Mouse (Mus musculus): ENCODE data around the gene Lrrc56.

Lrrc56 gene

DNA sequence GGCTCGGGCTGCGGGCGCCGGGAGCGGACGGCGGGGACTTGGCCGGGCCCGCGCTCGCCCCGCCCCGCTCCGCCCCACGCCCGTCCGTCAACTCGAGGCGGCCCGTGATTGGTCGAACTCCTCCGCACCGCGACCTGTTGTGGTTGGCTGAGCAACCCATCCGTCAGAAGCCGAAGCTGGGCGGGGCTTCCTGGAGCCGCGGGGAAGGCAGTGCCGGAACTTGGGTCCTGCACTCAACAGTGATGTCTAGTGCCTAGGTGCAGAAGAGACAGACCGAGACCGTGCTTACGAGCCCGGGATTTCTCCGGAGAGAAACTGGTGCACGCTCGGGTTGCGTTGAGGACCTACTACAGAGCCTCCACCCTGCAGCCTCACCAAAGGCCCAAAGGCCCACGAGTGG is at the start of gene Lrrc56, which contains the start of gene Hras:
TSS of gene Lrrc56 (plus strand) at position 210 of the 400 bp plus-strand sequence.
TSS of gene Hras (minus strand) at position 58 of the 400 bp plus-strand sequence.
- under 1% methylated on average over 39 of the region's 39 CpGs for WGBS

DNA sequence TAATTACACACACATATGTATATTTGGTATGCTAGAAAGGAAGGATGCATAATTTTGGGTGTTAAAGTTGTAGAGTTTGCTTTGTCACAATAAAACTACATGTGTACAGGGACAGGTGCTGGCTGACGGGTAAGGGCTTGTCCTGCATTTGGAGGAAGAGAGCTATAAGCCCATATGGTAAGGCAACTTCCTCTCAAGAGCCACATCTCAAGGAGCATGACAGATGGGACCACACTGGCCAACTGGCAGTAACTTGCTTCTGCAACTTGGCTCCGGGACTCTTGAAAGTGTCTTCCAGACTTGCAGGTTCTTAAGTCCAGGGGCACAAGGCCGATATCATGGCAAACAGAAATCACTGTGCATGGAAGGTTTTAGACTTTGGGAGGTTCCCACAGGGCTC is 49.3 kb upstream of the Lrrc56 start:
- WGBS, result 63% methylated on average over 3 of the region's 3 CpGs

DNA sequence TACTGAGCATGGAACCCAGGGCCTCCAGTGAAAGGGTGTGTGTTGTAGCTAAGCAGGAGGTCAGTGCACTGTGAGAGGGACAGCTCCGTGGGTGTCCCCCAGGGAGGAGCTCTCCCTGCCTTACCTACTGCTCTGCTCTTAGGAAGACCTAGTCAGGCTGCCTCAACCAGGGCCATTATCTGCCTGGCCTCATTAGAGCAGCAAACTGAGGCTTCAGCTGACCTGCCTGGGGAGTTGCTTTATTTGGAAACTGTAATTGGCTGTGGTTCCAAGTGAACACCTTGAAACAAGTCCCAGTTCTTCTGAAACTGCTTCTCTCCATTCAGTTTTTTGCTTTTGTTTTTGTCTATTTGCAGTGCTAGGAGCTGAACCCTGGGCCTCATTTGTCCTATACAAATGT is 48.6 kb upstream of the Lrrc56 start:
- WGBS, result 74% methylated on average over 1 of the region's 1 CpGs

DNA sequence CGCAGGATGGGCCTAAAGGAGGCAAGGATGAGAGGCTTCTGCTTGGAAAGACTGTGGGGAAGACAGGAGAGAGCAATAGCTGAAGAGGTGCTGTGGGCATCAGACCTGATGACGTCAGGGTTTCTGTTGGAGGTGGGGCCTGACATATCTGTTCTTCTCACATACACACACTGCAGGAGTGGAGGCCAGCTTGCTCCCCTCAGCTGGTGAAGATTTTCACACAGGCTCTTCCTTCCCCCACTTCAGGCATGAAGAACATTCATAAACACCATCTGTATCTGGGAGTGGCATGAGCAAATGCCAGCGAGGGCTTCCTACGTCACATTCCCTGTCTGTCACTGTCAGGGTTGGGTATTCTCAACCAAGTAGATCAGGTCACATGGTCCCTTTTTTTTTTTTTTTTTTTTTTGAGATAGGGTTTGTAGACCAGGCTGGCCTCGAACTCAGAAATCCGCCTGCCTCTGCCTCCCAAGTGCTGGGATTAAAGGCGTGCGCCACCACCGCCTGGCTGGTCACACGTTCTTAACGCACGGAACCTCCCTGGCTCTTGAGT is 47.8 kb upstream of the Lrrc56 start:
- WGBS, result 84% methylated on average over 12 of the region's 12 CpGs

DNA sequence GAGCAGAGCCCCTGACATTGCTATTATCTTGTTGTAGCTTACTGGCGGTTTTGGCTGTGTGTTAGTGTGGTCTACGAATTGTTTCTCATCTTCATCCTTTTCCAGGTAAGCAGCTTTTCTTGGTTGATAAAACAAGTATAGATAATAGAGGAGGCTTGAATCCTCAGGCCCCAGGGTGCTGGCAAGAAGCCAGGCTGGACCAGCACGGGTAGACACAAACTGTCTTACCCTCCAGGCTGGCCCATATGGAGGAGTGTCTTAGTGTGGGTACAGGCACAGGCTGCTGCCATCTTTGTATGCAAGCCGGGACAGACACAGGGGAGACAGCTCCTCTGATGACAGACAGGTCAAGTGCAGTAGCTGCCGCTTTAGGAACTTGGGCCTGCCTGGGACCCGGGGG is 46.9 kb upstream of the Lrrc56 start:
- WGBS, result 71% methylated on average over 6 of the region's 6 CpGs

DNA sequence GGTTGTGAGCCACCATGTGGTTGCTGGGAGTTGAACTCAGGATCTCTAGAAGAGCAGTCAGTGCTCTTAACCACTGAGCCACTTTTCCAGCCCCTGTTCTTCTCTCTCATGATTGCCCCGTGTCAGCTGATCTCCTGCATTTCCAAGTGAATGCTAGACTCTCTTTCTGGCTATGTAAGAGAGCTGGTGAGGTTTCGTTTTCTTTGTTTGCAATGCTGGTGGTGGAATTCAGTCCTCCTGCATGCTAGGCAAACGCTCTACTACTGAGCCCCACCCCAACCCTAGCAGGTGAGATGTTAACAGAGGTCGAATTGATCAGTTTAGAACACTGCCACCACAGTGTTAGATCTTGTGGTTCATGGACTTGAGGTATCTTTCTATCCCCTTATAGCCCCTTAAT is 45.3 kb upstream of the Lrrc56 start:
- 82% methylated on average over 4 of the region's 4 CpGs for WGBS

DNA sequence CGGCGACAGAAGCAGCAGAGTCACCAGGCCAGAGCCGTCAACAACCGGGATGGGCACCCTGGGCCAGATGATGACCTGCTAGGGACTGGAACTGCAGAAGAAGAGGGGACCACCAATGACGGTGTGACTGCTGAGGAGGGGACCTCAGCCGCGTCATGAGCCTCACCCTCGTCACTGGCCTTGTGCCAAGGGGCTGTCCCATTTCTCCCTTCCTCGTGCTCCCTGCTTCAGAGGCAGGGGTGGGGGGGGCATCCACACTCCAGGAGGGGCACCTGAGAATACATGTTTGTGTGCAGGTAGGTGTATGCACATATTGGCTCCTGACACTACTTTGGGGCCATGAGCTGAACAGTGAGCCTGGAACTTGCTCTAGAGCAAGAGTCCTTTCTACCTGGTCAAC is 38.6 kb upstream of the Lrrc56 start:
- 81% methylated on average over 9 of the region's 9 CpGs for WGBS

DNA sequence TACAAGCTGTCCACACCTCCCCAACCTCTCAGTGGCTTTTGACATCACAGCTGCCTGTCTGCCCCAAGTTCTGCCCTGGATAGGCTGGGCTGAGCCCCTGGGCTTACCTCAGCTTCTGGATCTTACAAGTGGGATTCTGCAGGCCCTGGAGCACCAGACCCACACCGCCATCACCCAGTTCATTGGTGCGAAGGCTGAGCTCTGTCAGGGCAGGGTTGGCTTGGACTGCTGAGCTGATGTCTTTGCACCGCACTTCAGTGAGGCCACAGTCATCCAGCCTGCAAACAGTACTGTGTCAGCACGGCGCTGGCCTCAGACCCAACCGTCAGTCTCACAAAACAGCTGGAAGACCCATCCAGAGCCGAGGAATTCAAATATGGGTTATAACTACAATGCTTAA is 29.6 kb upstream of the Lrrc56 start:
- 93% methylated on average over 7 of the region's 7 CpGs for WGBS

DNA sequence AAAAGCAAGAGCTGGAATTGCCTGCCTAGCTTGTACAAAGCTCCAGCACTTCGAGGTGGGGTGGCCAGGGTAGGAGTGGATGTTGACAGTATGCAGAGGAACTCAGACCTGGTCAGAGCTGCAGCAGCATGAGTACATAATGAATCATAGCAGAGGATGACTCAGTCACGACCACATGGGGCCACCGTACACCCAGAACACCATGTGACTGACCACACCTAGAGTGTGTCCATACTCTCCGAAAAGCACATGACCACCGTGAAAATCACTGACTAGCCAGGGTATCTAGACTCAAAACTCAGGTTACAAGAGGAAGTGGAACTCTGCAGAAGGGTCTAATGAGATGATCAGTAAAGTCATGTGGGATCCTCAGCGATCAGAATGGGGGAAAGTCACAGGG is 29.1 kb upstream of the Lrrc56 start:
- 67% methylated on average over 6 of the region's 6 CpGs for WGBS

DNA sequence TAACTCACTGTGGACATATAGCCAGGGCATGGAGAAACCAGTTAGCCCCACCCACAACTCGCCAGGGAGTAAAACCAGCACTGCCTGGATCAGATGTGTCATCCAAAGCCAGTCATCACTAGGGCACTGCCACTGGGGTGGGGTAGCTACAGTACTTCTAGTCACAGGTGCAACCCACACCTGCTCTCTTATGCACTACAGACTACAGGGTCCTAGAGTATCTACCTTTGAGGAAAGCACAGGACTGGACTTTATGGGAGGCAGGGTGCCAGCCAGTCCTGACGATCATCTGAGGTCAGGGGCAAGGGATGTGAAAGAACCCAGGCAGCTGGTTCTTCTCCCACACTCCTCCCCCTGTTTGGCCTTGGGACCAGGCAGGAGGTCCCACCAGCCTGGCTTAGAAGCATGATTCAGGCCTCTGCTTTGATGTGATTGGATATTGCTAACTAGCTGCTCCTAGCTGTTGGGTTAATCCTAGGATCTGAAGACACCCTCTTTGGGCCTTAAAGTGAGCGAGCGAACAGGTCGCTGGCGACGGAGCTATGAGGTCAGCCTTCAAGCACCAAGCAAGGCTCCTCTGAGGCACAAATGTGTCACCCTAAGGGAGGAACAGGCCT is 25.9 kb upstream of the Lrrc56 start:
- 27% methylated on average over 7 of the region's 7 CpGs for WGBS

DNA sequence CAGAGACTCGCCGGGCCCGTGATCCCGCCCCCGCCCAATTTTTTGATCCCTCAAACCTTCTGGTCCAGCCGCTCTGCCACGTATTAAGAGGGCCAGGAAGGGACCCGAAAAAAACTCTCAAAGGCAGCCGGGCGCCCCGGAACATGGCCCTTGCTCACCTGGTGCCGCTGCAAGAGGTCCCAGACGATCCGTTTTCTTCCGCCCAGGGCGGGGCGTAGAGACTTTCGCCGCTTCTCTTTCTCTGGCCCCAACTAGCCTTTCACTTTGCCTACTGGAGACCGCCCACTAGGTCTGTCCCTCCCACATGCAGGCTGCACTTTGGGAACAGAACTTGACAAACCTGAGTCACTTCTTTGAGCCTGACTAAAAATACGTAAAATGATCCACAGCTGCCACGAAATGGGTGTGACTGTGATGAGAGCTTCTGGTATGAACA is 25.4 kb upstream of the Lrrc56 start:
- 9% methylated on average over 22 of the region's 22 CpGs for WGBS

DNA sequence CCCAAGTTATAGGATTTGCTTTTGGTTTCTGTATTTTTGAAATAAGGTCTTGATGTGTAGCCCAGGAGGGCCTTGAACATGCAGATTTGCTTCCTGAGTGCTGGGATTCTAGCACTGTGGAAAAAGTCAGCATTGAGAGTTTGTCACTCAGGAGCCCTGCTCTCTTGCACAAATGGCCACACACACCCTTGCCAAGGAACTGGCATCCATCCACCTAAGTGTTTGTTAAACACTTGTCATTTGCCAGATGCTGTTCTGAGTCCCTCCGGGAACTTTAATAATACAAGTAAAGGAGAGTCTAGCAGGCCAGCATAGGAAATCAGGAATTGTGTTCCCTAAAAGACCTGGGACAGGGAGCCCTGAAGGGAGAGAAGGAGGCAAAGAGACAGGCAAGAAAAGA is 24.7 kb upstream of the Lrrc56 start:
- WGBS, result 34% methylated on average over 1 of the region's 1 CpGs

DNA sequence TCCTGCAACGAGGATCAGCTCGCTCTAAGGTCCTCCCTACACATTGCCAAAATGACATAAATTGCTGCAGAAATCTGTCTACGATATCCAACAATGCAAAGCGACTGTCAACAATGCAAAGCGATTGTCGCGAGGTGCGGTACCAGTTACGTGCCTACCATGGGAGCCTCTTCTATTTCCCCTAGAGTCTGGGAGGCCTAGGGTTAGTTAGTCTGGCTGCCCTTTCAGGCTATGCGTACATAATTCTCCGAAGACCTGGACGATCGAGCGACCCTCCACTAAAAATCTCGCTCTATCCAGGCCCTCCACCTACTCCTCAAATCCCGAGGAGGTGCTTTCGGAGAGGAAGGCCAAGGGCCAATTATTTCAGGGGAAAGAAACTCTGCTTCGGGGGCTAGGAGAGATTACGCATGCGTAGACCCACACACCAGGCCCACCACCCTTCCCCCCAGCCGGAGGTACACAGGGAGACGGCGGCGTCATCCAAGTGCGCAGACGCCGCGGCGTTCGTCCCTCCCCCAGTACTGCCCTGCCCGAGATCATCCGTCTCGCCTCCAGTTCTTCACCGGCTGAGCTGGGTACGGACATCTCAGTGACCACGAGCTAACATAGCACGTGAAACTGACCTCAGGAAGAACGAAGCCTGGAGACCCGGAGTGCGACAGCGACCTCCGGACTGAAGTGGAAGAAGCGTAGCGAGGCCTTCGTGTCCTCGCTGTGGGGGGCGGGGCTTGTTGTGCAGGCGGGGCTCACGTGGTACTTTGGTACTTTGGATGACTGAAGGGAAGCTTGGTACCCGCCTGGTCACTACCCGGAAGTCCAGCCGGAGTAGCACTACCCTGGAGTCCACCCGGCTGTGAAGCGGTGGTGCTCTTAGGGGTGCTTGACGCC is 21.6 kb upstream of the Lrrc56 start, which contains the start of gene Rnh1:
TSS of gene Rnh1 (minus strand) at position 742 of the 891 bp plus-strand sequence.
- under 1% methylated on average over 55 of the region's 55 CpGs for WGBS

DNA sequence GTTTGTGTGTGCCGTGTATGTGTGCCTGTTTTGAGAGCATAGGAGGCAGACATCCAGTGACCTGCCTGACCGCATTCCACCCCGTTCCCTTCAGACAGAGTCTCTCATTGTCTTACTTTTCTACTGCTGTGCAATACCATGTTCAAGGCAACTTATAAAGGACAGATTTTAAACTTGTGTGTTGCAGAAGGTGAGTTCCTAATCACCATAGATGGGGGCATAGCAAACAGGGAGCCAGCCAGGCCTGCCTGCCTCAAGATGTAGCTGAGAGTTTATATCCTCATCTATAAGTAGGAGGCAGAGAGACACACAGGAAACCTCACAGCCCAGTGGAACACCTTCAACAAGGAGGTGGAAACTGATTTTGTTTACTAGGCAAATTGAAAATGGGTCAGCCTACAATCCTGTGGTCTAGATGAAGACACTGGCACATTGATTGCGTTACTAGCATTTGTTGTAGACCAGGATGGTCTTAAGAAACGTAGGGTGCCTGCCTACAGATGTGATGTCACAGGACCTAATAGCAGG is 20.6 kb upstream of the Lrrc56 start:
- WGBS, result 73% methylated on average over 5 of the region's 5 CpGs

DNA sequence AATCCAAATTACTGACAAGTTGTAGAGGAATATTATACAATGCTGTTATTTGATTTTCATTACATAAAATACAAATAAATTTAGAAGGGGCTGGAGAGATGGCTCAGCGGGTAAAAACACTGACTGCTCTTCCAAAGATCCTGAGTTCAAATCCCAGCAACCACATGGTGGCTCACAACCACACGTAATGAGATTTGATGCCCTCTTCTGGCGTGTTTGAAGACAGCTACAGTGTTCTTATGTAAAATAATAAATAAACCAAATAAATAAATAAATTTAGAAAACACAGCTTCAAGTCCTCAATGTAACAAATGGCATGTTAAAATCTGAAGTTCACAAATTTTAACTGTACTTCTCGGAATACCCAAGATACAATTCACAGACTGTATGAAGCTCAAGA is 18.9 kb upstream of the Lrrc56 start:
- WGBS, result 75% methylated on average over 4 of the region's 4 CpGs

DNA sequence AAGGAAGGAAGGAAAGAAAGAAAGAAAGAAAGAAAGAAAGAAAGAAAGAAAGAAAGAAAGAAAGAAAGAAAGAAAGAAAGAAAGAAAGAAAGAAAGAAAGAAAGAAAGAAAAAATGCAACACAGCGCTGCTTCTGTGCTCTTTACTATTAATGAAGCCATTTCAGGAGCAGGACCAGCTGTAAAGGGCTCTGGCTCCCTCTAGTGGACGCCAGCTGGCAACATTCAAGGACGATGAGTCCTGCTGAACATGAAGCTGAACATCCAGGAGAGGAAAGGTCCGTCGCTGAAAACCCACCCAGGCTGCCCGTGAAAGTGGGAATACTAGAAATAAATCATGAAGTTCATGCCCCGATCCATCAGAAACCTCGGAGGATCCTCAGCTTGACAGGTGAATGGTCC is 17.8 kb upstream of the Lrrc56 start:
- WGBS, result 2% methylated on average over 8 of the region's 8 CpGs

DNA sequence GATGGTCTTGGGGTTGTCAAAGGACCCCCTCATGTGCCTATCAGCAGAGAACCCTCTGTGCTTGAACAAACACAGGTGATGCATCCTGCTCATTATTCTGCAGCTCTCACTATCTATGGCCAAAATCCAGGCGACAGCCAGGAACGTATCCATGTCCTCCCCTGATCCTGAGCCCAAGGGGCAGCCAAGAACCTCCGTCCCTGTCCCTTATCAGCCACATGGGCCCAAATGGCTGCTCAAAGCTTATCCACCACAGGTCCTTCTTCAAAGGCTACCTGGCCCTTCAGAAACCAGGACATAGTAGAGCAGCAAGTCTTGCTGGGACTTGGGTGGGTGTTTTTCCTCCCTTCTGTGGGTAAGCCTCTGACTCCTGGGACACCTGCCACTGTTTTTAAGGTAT is 5.8 kb upstream of the Lrrc56 start:
- WGBS, result 82% methylated on average over 3 of the region's 3 CpGs

DNA sequence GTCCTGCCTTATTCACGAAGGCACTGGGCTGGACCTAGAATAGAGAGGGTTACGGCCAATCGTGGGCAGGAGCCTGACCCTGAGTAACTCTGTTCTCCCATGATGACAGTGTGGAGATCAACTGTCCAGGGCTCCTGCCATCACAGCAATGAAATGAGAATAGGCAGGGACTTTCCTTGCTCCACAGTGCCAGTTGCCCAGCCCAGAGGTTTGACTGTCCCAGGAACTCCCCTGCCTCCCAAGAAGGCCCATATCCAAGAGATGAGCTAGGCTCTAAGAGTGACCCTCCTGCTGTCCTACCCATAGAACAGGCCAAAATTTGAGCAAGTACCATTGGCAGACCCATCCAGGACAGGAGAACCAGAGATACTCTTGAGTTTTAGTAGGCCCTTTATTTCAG is 5.2 kb upstream of the Lrrc56 start:
- 83% methylated on average over 3 of the region's 3 CpGs for WGBS

DNA sequence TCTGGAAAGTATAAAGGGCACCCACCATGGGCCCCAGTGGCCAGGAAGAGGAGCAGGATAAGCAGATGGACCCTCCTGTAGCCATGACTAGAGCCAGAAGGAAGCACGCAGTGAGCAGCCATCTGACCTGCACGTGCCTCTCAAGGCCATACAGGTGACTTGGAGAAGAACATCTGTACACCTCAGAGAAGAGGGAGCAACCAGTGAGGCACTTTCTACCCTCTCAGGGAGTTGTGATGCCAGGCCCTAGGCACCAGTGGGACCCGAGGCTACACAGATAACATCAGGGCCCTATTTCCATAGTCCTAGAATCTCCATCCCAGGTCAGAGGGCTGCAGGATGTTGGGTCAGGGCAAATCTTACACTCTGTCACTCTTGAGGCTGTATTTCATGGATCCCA is 3.7 kb upstream of the Lrrc56 start:
- 93% methylated on average over 3 of the region's 3 CpGs for WGBS

DNA sequence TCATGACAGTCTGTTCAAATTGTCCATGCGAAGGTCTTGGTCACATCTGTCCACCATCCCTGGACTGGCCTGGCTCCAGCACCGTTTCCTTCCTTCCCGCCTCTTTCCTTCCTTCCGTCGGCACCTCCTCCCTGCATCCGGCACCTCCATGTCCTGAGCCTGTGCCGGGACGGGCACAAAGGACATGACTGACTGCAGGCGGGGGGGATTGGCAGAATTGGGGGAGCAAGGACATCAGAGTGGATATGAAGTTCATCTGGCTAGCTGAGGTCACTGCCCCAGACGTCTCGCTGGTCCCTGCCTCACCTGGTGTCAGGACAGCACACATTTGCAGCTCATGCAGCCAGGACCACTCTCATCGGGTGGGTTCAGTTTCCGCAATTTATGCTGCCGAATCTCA is 2.9 kb upstream of the Lrrc56 start:
- WGBS, result 85% methylated on average over 14 of the region's 14 CpGs

DNA sequence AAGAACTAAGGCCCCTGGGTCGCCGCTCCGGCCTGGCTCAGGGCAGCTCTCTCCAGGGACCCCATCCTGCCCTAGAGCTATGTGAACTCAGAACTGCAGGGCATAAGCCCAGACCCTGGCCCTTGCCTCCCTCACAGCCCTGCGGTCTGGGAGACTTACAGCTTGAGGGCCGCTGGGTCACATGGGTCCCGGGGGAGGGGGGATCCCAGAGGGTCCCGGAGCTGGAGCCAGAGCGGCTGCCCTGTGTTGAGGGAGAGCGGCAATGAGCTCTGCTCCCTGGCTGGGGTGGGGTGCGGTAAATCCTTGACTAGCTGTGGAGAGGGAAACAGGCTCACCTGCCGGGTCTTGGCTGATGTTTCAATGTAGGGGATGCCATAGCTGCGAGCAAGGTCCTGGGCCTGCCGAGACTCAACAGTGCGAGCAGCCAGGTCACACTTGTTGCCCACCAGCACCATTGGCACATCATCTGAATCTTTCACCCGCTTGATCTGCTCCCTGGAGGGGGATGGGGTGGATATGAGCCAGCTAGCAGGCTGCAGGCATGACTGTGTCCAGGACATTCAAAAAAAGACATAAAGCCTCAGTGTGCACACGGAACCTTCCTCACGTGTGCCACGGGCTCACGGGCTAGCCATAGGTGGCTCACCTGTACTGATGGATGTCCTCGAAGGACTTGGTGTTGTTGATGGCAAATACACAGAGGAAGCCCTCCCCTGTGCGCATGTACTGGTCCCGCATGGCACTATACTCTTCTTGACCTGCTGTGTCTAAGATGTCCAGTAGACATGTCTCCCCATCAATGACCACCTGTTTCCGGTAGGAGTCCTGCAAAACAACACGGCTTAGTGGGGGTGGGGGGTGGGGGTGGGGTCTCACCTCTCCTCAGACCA is 1.9 kb upstream of the Lrrc56 start:
- WGBS, result 85% methylated on average over 24 of the region's 24 CpGs

All from cerebral cortex, adult 2 months (tissue).